Mouse (Mus musculus): Measurements from ENCODE around the gene Lrrc8d. TPM values are rescaled to one million over a fixed set of nuclear protein-coding genes. Genes with fewer than 3 reads are reported as not detected.
A peak's percentile ranks its signal among the peaks of the same experiment; 100 is the strongest.

The Lrrc8d gene
- polyA plus RNA-seq, 2 experiments = 8.2 to 13.4 TPM

DNA sequence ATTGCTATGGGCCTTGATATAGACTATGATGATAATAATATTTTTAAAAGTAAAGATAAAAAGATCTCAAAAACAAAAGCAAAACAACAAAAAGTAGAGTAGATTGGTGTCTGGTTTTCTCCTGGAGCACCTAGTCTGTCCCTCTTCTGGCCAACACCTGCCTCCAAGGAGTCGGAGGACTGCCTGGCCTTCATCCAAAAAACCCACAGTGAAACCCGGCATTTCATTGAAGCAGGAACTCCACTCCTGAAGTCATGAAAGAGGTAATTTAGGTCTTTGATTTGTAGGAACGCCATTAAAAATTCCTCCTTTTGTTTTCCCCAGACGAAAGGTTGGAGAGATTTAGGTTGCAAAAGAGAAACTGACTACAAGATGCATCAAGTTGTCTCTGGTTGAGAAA lies 167.7 kb downstream of the Lrrc8d start:
- Histone ChIP-seq H3K4me3 (replicated peaks; ENCODE audit: low read length) (no peak overlapping the region), H3K4me1 (ENCODE audit: control insufficient read depth, insufficient read depth, low read length) (peaks cover 8% of the 10 kb centered on the region), H3K9me3 (ENCODE audit: control insufficient read depth, low read length) (no peaks in the 10 kb centered on the region), H3K36me3 (ENCODE audit: control insufficient read depth, insufficient read depth, low read length) (no peaks in the 10 kb centered on the region), H3K4me2 (replicated peaks; ENCODE audit: low read depth, low read length, severe bottlenecking) (no peak overlapping the region), H3K9ac (ENCODE audit: low read depth, low read length, severe bottlenecking) (no peak overlapping the region), H3K27me3 (ENCODE audit: control insufficient read depth, insufficient read depth, low read length) (no peaks in the 10 kb centered on the region), H3K27ac (replicated peaks; ENCODE audit: low read depth, low read length) (no peak overlapping the region)
- ATAC-seq (ENCODE audit: low FRiP score, low read depth) (no peak), DNase-seq (ENCODE audit: low spot score) (peak; percentile 47)
- no peak for TF ChIP-seq POLR2A (IDR thresholded peaks at IDR 0.05; ENCODE audit: borderline replicate concordance, extremely low read depth, insufficient read depth, insufficient read length)
- WGBS = 14% methylated on average over 4 of the region's 4 CpGs

DNA sequence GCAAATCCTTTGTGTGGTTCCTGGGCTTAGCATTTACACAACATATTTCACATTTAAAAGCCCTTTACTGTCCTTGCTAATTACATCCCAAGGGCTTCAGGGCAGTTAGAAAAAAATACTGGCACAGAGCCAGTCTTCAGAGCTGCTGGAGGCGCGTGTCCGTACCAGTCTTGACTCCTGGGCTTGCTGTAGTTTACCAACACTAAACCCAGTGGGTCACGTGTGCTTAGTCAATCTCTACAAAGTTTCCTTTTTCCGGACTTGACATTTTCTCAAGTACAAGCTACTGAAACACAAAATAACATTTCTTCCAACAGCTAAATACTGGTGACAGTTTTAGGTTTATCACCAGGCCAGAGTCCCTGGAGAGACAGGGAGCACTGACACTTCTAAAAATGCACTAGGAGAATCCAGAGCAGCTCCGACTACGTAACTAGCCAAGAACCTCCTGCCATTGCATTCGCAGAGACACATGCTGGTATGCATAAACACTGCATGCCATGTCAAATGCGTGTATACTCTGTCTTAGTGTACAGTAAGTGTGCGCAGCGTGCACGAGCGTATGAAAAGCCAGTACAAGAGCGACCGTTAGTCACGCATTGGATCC lies 168.2 kb downstream of the Lrrc8d start:
- peaks cover 8% of the 10 kb centered on the region for H3K4me1 ChIP-seq (ENCODE audit: control insufficient read depth, insufficient read depth, low read length)
- H3K9me3 ChIP-seq (ENCODE audit: control insufficient read depth, low read length) = no peaks in the 10 kb centered on the region
- ATAC-seq (ENCODE audit: low FRiP score, low read depth) = 0 out of 2 replicates have a peak, but pooled peaks have one; percentile 18
- no peak overlapping the region for H3K4me3 ChIP-seq (replicated peaks; ENCODE audit: low read length)
- no peaks in the 10 kb centered on the region for H3K36me3 ChIP-seq (ENCODE audit: control insufficient read depth, insufficient read depth, low read length)
- WGBS = 59% methylated on average over 16 of the region's 16 CpGs
- peak; percentile 47 for DNase-seq (ENCODE audit: low spot score)
- no peaks in the 10 kb centered on the region for H3K27me3 ChIP-seq (ENCODE audit: control insufficient read depth, insufficient read depth, low read length)
- no peak overlapping the region for H3K4me2 ChIP-seq (replicated peaks; ENCODE audit: low read depth, low read length, severe bottlenecking)
- H3K27ac ChIP-seq (replicated peaks; ENCODE audit: low read depth, low read length) = no peak overlapping the region
- no peak for TF ChIP-seq POLR2A (IDR thresholded peaks at IDR 0.05; ENCODE audit: borderline replicate concordance, extremely low read depth, insufficient read depth, insufficient read length)
- no peak overlapping the region for H3K9ac ChIP-seq (ENCODE audit: low read depth, low read length, severe bottlenecking)

DNA sequence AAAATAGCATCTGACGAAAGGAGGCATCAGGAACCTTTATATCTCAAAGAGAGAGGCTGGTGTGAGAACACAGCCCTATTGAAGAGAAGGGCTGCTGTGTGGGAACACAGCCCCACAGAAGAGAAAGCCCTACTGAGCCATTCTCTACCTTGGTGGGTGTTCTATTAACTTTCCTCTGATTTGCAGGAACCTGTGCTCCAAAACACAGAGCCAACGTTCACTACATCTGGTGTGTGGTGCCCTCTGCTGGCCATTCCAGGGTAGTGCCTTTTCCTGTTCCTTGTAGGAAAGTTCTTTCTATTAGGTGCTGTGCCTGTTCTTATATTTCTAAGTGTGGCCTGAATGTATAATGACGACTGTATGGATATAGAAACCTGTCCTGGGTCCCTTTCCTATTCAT lies 168.8 kb downstream of the Lrrc8d start:
- Histone ChIP-seq H3K27ac (replicated peaks; ENCODE audit: low read depth, low read length) (no peak overlapping the region), H3K9me3 (ENCODE audit: control insufficient read depth, low read length) (no peaks in the 10 kb centered on the region), H3K4me2 (replicated peaks; ENCODE audit: low read depth, low read length, severe bottlenecking) (no peak overlapping the region), H3K4me1 (ENCODE audit: control insufficient read depth, insufficient read depth, low read length) (peaks cover 8% of the 10 kb centered on the region), H3K9ac (ENCODE audit: low read depth, low read length, severe bottlenecking) (no peak overlapping the region), H3K36me3 (ENCODE audit: control insufficient read depth, insufficient read depth, low read length) (no peaks in the 10 kb centered on the region), H3K27me3 (ENCODE audit: control insufficient read depth, insufficient read depth, low read length) (no peaks in the 10 kb centered on the region), H3K4me3 (replicated peaks; ENCODE audit: low read length) (no peak overlapping the region)
- peak; percentile 72; the same call in 1 of the 2 replicates for ATAC-seq (ENCODE audit: low FRiP score, low read depth)
- peak; percentile 91 for DNase-seq (ENCODE audit: low spot score)
- WGBS = 21% methylated on average over 3 of the region's 3 CpGs
- no peak for TF ChIP-seq POLR2A (IDR thresholded peaks at IDR 0.05; ENCODE audit: borderline replicate concordance, extremely low read depth, insufficient read depth, insufficient read length)

DNA sequence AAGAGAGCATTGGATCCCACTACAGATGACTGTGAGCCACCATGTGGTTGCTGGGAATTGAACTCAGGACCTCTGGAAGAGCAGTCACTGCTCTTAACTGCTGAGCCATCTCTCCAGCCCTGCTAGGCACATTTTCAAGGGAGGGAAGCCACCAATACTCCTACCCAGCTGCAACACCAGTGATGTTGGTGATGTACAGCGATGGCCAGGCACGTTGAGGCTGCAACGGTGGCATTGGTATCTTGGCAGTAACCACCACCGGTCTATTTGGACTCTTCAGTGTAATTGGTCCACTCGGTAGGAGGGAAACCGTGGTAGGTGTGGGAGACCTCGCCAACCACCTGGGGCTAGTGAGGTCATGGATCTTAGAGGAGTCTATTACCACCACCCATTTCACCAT lies 170.0 kb downstream of the Lrrc8d start:
- Histone ChIP-seq H3K9ac (ENCODE audit: low read depth, low read length, severe bottlenecking) (no peak overlapping the region), H3K27ac (replicated peaks; ENCODE audit: low read depth, low read length) (no peak overlapping the region), H3K4me1 (ENCODE audit: control insufficient read depth, insufficient read depth, low read length) (peaks cover 8% of the 10 kb centered on the region), H3K27me3 (ENCODE audit: control insufficient read depth, insufficient read depth, low read length) (no peaks in the 10 kb centered on the region), H3K4me3 (replicated peaks; ENCODE audit: low read length) (no peak overlapping the region), H3K4me2 (replicated peaks; ENCODE audit: low read depth, low read length, severe bottlenecking) (no peak overlapping the region), H3K9me3 (ENCODE audit: control insufficient read depth, low read length) (no peaks in the 10 kb centered on the region), H3K36me3 (ENCODE audit: control insufficient read depth, insufficient read depth, low read length) (no peaks in the 10 kb centered on the region)
- 89% methylated on average over 7 of the region's 7 CpGs for WGBS
- TF ChIP-seq POLR2A (IDR thresholded peaks at IDR 0.05; ENCODE audit: borderline replicate concordance, extremely low read depth, insufficient read depth, insufficient read length) = no peak
- ATAC-seq (ENCODE audit: low FRiP score, low read depth) (no peak), DNase-seq (ENCODE audit: low spot score) (no peak)

DNA sequence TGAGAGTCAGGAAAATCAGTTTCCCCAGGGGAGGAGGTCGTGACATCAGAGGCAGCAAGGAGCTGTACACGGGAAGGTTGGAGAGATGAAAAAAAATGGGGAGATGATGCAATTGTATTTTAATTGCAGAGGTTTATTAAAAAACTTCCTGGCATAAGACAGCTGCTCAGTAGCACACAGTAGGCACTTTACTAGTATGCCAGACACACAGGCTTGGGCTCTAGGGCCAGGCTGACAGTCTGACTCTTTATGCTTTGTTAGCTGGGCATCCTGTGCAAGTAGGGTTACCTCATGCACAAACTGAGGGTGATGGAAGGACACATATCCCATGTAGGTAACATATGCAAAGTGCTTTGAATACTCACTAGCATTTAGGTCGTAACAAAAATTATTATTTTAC lies 171.4 kb downstream of the Lrrc8d start:
- H3K4me3 ChIP-seq (replicated peaks; ENCODE audit: low read length) = no peak overlapping the region
- WGBS = 72% methylated on average over 3 of the region's 3 CpGs
- peaks cover 13% of the 10 kb centered on the region for H3K4me1 ChIP-seq (ENCODE audit: control insufficient read depth, insufficient read depth, low read length)
- TF ChIP-seq POLR2A (IDR thresholded peaks at IDR 0.05; ENCODE audit: borderline replicate concordance, extremely low read depth, insufficient read depth, insufficient read length) = no peak
- no peak overlapping the region for H3K27ac ChIP-seq (replicated peaks; ENCODE audit: low read depth, low read length)
- H3K27me3 ChIP-seq (ENCODE audit: control insufficient read depth, insufficient read depth, low read length) = no peaks in the 10 kb centered on the region
- ATAC-seq (ENCODE audit: low FRiP score, low read depth) = no peak
- H3K9ac ChIP-seq (ENCODE audit: low read depth, low read length, severe bottlenecking) = no peak overlapping the region
- no peak for DNase-seq (ENCODE audit: low spot score)
- no peaks in the 10 kb centered on the region for H3K36me3 ChIP-seq (ENCODE audit: control insufficient read depth, insufficient read depth, low read length)
- no peaks in the 10 kb centered on the region for H3K9me3 ChIP-seq (ENCODE audit: control insufficient read depth, low read length)
- H3K4me2 ChIP-seq (replicated peaks; ENCODE audit: low read depth, low read length, severe bottlenecking) = no peak overlapping the region
